Mouse (Mus musculus): ENCODE data around the gene Aanat.

DNA sequence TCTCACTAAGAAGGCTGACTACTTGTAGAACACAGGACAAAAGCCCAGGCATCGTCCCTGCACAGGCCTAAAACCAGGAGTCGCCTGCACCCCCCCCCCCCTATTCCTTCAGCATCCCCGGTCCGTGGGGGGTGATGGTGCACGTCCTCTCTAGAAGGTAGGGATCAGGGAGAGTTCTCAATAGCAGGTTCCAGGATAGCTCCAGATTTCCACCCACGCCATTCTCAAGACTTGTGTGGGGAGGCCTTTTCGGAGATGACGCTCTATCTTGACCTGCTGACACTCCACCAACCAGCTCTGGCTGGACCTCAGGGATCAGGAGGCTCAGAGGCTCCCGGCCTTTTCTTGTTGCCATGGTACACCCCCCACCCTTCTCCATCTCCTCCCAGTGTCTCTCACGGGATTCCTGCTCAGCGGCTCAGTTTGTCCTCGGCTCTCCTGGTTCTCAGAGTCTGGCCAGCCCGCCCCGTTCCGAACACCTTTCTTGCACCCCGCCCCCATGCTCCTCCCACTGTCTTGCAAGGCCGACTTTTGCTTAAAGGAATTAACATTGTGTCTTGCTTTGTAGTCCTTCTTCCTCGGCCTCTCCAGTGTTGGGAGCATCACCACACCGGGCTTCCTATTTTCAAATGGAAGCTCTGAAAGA is 57.5 kb downstream of the Aanat start:
- TF ChIP-seq CTCF (IDR thresholded peaks at IDR 0.05; ENCODE audit: low read depth) = no peak
- no peak for TF ChIP-seq EP300 (IDR thresholded peaks at IDR 0.05; ENCODE audit: low read depth)

Data from heart, postnatal 0 days (tissue).